Mouse (Mus musculus): ENCODE data around the gene Tom1.

GRCm38 (mm10) chr8:75067287-75067686 lies 33.8 kb downstream of the Tom1 start:
- no peak for TF ChIP-seq CTCF (IDR thresholded peaks at IDR 0.05; ENCODE audit: borderline replicate concordance, insufficient read depth, low read length)
- no peak for TF ChIP-seq POLR2A (IDR thresholded peaks at IDR 0.05; ENCODE audit: low read depth, low read length)
